Mouse (Mus musculus) testis, postnatal 14 days (tissue): ENCODE results near the gene Gabbr2.
A peak's percentile ranks its signal among the peaks of the same experiment; 100 is the strongest.

ENCODE experiments used
- DNase-seq: peaks from one replicate; pipeline ENCODE4 v3.0.0; 2021; ENCODE audit warnings: low spot score

Gabbr2 gene

GRCm38 (mm10) chr4:46814954-46815353, 176.7 kb downstream of the Gabbr2 start:
- no peak for DNase-seq

- DNase-seq, result no peak
These were observed 177.4 kb downstream of the Gabbr2 start for GRCm38 (mm10) chr4:46814236-46814635.

DNA sequence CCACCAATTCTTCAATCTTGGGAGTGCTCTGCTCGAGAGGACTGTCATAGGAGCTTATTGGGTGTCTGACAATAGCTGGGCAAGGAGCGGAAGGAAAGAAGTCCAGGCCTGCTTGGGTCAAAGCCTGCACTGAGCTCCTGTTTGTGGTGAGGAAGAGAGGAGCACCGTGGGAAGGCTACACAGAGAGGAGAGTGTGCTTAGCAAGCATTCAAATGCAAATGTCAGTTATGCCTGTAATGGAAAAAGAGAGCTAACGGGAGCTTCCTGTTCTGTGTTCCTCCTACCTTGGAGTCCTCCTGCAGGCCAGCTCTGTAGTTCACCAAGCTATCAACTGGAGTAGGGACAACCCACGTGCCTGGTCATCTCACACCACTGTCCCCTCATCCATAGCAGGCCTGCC, 180.5 kb downstream of the Gabbr2 start:
- DNase-seq, result no peak

GRCm38 (mm10) chr4:46806876-46807275, 184.8 kb downstream of the Gabbr2 start:
- DNase-seq, result no peak

GRCm38 (mm10) chr4:46805910-46806309, 185.8 kb downstream of the Gabbr2 start:
- no peak for DNase-seq

DNA sequence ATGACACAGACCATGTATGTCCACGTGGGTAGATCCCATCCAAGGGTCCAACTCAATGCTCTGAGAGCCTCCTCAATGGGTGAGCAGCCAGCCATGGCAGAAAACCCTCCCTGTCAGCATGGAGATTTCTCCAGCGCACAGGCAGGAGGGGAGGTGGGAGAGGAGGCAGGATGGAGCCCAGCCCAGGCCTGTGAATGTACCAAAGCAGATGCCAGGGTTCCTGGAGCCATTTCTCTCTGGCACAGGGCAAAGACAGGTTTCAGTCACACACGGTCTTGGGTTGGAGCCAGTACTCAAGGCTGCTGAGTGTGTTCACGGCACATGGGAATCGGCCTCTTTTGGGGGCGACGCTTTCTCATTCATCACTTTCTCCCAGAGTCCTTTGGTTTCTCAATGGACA, 189.3 kb downstream of the Gabbr2 start:
- DNase-seq, result no peak

DNA sequence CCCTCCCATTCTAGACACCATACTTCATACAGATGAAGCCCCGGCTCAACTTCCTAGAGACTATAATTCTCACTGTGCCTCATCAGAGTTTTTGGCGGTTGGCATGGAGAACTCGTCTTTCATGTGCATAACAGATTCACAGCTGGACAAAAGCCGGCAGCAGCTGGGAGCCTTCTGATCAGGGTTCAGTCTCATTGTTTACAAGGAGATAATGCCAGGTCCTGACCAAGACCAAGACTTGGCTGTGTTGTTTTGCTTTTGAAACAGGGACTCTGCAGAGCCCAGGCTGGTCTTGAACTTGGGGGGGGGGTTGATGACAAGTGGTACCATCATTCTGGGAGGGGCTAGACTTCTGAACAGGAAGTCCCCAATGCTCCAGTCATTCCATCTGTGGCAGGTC, 191.8 kb downstream of the Gabbr2 start:
- no peak for DNase-seq

GRCm38 (mm10) chr4:46795707-46796106, 196.0 kb downstream of the Gabbr2 start:
- DNase-seq, result no peak

GRCm38 (mm10) chr4:46794583-46794982, 197.1 kb downstream of the Gabbr2 start:
- no peak for DNase-seq

- no peak for DNase-seq
These were observed 199.2 kb downstream of the Gabbr2 start for GRCm38 (mm10) chr4:46792280-46793026.

DNA sequence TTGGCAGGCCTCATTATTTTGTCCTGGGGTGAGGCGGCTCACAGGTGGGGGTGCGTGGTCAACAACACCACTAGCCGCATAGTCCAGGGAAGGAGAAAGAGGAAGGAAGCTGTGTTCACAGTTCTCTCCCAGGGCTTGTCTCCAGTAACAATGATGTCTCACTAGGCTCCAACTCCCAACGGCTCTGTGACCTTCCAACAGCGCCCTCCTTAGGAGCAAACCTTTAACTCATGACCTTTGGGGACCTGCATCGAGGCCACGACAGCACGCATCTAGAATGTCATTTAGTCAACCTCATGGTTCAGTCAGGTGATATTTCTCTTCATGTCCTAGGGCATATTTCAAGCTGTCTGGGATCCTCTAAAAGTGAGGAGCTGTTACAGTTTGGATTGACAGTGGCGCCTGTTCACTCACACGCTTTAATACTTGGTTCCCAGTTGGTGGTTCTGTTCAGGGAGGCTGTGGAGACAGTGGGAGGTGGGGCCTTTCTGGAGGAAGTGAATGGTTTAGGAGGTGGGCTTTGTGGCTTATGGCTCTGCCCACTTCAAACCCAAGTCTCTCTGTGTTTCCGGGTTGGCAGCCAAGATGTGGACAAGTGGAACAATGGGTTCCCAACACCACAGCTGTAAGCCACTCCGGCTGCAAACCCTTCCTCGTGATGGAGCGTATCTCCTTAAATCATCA, 200.3 kb downstream of the Gabbr2 start:
- no peak for DNase-seq

DNA sequence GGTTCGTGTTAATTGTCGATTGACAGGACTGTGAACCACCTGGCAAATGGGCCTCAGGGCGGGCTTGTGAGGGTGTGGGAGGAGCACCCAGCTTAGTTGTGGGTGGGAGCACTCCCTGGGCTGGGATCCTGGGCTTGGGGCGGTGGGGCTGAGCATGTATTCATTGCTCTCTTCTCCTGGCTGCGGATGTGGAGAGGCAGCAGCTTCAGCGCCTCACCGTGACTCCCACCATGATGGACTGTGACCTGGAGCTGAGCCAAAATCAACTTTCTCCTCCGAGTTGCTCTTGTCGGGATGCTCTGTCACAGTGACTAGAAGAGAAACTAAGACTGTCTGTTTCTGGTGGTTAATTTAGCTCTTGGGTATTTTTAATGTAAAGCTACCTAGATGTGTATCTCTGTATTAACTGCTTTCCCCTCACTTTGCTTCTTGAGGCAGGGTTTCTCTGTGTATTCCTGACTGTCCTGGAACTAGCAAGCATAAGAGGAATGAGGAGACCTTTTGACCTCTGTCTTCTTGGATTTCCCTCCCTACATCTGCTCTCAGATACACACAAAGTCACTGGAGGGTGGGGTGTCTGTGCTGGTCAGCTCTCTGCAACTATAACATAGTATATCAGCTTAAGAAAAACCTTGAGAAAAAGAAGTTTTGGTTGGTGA, 200.9 kb downstream of the Gabbr2 start:
- no peak for DNase-seq

- no peak for DNase-seq
These were observed 207.1 kb downstream of the Gabbr2 start for GRCm38 (mm10) chr4:46784430-46785049.

- peak; percentile 37 for DNase-seq
These were observed 210.6 kb downstream of the Gabbr2 start for GRCm38 (mm10) chr4:46781109-46781508.

- DNase-seq, result no peak
These were observed 215.7 kb downstream of the Gabbr2 start for GRCm38 (mm10) chr4:46775959-46776358.

- no peak for DNase-seq
These were observed 217.0 kb downstream of the Gabbr2 start for GRCm38 (mm10) chr4:46774652-46775051.

- DNase-seq, result no peak
These were observed 218.4 kb downstream of the Gabbr2 start for GRCm38 (mm10) chr4:46773243-46773642.

GRCm38 (mm10) chr4:46772591-46772990, 219.1 kb downstream of the Gabbr2 start:
- no peak for DNase-seq

- no peak for DNase-seq
These were observed 220.6 kb downstream of the Gabbr2 start for GRCm38 (mm10) chr4:46771116-46771515.

DNA sequence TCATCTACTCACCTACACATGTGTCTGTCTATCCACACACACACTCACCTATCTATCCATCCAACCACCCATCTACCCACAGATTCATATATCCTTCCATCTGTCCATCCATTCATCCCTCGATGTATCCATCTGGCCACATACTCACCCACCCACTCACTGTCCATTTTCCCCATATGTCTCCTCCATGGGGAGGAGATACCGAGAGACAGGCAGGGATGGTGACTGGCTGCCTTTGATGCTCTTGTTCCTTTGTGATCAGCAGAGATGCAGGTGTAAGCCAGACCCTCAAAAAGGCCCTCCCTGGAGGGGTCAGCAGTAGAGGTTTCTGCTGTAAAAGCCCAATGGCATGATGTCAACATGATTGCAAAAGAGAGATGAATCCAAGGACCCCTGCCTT, 221.0 kb downstream of the Gabbr2 start:
- no peak for DNase-seq

GRCm38 (mm10) chr4:46770090-46770489, 221.6 kb downstream of the Gabbr2 start:
- DNase-seq, result no peak

GRCm38 (mm10) chr4:46766326-46766725, 225.3 kb downstream of the Gabbr2 start:
- no peak for DNase-seq

DNA sequence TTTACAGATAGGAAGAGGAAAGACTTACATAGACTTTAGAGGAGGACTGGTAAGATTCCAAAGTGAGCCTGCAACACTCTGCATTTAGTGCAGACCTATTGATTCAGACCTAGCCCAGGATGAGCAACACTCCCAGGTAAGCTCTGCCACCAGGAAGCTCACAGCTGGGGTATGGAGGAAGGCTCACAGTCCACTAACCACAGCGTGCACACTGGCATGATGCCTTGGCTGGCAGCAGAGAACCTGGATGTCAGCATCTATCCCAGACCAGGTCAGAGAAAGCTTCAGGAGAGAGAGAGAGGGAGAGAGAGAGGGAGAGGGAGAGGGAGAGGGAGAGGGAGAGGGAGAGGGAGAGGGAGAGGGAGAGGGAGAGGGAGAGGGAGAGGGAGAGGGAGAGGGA, 231.8 kb downstream of the Gabbr2 start:
- DNase-seq, result no peak
